Mouse (Mus musculus) T-helper 17 cell (primary cell): Measurements from ENCODE around the gene Ube2k.

ENCODE experiments used
- in situ Hi-C, 2 experiments: fragments of 300-600 bp; cut with MboI, MseI; formaldehyde crosslinking; loops; 1 replicate in 1 of 2; 2 replicates in 1 of 2; pipeline ENCODE4 v1.15.1; 2025; ENCODE audit warnings: high pct_unique_total_duplicates in 2 of 2

Gene Ube2k

DNA sequence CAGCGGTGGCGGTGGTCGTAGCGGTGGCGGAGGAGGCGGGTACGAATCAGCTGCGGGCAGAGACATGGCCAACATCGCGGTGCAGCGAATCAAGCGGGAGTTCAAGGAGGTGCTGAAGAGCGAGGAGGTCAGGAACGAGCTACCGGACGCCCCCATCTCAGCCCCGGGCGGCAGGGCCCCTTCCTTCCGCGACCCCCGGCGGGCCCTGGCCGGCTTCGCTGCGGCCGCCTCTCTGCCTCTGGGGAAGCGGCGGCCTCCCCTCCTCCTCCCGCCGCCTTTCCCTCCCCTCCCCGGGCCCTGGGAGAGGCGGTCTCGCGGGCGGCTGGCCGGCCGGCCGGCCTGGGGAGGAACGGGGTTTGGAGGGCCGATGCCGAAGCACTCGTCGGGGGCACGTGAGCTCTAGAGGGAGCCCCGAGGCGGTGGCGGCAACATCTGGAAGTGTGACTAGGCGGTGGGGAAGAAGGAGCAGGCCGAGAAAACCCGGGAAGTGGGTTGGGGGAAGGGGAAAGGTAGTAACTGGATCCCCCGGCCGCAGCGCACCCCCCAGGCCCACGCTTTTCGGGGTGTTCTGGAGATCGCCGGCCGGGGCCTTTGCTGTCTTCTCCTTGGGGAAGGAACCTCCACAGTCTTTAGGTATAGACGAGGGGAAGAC lies 513 bp downstream of the Ube2k start:
- in situ Hi-C loops: no loop called here

DNA sequence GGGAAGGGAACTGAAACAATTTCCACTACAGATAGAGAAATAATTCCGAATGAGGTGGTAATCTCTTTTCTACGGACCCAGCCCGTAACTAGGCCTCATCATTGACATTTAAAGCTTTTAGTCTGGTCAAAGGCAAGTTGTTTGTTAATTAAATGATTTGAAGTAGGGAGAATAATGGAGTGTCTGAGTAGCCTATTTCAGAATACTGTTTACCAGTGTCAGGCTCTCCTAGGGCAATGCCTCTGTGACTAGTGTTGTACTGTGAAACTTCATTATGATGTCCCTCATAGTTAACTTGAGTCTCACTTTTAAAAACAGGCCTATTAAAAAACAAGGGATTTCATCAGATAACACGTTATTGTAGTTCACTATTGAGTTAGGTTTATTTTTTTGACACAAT lies 1.1 kb downstream of the Ube2k start:
- in situ Hi-C loops: no loop called here

DNA sequence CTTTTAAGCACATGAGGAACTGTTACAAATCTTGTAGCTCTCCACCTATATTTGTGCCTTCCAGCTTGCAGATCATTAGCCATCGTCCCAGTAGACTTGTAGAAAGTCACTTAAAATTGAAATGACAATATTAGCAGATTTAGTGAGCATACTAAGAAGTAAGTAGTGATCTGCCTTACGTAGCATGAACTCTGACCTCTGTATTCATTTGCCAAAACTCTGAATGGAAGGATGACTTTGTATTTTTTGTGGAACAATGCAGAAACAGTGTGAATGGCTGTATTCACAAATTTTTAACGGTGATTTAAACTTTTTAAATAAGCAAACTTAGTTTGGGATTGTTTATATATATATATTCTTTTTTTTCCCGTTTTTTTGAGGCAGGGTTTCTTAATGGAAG lies 1.8 kb downstream of the Ube2k start:
- in situ Hi-C loops: no loop called here

DNA sequence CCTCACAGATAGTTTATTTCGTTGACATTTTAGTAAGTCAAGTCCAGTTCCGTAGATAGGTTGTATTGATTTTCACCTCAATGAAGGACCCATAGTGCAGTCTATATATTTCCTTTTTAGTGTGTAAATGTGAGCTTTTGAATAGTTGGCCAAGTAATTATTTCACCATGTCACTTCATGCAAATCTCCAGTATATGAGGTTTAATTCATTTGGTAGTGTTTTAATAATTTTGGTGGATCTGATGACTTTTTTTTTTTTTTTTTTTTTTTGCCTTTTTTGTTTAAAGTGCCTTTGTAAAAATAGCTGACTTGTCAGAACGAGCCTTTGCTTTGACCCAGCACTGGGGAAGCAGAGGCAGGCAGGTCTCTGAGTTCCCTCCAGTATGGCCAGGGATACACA lies 2.8 kb downstream of the Ube2k start:
- in situ Hi-C loops: no loop called here

DNA sequence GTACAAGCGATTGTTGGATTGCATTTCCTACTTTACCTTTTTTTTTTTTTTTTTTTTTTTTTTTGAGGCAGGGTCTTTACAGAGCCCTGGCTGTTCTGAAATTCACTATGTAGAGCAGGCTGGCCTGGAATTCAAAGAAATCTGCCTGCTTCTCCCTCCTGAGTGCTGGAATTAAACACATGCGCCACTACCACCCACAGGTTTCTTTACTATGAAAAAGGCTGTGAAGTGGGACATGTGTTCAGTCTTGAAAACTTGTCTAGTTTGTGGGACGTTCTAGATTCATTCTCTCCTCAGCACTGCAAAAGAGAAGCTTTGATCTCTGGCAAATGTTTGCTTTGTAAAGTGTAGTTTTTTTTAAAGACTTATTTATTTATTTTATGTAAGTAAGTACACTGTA lies 4.9 kb downstream of the Ube2k start:
- in situ Hi-C loops: no loop called here

DNA sequence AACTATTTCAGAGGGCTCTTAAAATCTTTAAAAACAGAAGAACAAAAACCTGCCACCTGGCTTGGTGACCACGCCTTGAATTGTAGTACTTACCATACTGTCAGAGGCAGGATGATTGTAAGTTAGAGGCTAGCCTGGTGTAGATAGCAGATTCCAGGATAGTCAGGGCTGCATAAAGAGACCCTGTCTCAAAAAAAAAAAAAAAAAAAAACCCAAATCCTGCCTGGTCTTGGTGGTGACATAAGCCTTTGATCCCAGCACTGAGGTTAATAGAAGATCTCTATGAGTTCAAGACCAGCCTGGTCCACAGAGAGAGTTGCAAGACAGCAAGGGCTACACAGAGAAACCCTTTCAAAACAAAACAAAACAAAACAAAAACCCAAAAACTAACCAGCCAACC lies 6.5 kb downstream of the Ube2k start:
- in situ Hi-C loops: no loop called here

DNA sequence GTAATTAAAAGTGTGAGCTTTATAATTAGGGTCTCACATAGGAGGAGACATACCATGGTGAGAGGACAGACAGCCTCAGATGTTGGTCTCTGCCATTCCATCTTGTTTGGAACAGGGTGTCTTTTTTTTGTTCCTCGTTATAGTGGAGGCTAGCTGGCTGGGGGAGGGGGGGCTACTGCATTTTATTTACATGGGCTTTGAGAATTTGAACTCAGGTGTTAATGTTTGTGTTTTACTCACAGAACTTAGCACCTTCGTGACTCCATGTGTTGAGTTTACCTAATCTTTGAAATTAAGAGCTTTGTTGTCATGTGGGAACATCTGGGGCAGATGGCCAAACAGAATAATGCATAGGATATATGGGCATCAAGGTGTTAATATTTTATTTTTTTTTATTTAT lies 7.6 kb downstream of the Ube2k start:
- in situ Hi-C loops: no loop called here

DNA sequence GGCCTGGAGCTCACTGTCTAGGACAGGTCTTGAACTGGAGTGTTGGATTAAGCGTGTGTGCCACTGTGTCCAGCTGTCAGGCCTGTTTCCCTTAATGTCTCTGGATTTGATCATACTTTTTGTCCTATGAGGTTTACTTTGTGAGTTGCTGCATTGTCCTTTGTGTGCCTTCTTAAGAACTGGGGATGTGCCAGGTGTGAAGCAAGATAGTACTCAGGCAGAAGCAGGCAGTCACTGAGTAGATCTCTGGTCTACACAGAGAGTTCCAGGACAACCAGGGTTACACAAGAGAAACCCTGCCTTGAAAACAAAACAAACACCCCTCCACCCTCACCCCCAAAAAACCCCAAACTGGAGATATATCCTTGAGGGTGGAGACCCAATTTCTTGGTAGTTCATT lies 12.6 kb downstream of the Ube2k start:
- in situ Hi-C loops: no loop called here

DNA sequence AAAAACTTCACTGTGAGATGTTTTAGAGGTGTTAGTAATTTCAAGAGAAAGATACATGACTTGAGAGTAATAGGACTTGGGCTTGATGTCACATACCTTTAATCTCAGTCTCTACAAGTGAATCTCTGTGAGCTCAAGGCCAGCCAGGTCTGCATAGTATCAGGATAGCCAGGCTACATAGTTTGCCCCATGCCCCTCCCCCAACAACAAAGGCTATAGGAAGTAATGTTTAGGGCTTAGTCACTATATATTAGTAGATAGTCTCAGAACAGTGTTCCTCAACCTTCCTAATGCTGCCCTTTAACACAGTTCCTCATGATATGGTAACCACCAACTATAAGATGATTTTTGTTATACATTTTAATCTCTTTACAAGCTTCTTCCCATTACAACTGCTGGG lies 20.1 kb downstream of the Ube2k start:
- in situ Hi-C loops: no loop called here

DNA sequence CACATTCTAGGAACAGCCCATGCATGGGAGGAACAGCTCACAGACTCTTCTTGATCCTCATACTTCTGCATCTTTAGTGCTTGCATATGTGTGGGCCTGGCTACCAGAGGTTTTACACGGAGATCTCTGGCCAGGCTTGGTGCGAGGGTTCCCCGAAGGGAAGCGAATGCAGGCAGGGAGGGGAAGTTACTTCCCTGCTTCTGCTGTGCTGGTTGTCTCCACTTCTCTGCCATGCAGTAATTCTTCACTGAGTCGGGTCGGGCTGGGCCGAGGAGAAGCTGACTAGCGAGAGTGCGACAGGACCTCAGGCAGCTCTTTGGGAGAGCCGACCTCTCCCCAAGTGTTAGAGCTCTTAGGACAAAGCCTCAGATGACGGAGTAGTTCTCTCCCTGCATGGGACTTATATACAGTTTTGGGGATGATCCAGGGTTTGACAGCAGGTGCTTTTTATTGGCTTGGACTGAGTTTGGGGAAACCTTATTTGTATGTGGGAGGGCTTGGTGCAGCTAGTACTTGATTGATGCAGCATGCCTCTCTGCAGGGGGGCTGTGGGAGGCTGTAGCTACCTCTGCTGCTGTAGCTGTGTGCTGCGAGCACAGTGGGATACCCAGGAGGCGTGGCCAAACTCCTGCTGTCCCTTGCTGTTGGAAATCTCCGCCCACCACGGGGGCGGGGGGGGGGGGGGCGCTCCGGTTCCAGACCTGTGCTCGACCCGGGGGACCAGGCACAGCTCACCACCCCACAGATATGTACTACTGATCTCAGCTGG lies 24.3 kb downstream of the Ube2k start:
- in situ Hi-C loops: no loop called here

DNA sequence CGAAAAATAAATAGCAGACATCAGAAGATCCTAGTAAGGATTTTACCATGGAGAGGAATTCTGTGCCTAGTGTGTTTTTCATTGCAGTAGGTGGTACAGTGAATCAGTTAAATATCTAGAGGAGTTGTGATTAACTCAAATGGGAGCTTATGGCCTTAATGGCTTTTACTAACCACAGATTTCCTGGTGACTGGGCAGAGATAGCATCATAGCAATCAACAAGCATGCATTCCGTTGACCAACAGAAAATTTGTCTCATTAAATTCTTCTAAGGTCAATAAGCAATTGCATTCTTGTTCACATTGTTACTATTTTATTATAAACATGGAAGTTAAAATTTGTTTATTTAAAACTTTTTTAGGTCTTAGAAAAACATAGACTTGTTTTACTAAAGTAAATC lies 28.5 kb downstream of the Ube2k start:
- in situ Hi-C loops: no loop called here

DNA sequence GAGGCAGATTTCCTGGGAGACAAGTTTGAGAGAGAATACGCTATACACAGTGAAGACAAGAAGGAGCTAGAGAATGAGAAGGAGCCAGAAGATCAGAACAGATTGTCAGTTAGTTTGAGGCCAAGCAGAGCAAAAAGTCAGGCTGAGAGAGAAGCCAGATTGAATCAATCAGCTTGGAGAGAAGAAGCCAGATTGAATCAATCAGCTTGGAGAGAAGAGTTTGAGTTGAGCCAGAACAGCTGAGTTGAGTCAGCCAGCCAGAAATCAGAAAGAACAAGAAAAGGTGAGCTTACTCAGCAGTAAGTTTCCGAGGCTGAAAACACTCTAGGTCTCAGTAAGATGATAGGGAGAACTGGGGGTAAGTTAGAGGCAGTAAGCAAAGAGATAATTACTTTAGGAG lies 37.8 kb downstream of the Ube2k start:
- in situ Hi-C loops: loop anchor here in 1 of 2 experiments (5.0 kb wide), 1 partner anchor 93 kb away; no protein-coding TSS in a partner anchor

DNA sequence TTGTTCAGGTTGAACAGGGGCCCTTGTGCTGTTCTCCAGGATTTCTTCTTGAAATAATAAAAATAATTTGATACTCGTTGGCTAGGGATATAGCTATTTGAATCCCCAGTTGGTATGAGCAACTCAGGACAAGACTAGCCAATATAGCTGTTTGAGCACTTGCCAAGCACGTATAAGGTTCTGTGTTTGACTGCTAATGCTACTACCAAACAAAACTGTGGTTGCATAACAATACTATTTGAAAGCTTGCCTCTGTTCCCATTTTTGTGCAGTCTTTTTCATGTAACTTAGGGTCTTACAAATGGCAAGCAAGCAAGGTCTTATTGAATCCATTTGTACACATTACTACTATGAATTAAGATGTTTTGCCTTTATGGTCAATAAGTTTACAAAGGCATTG lies 38.9 kb downstream of the Ube2k start:
- in situ Hi-C loops: loop anchor here in 1 of 2 experiments (5.0 kb wide), 1 partner anchor 94 kb away; no protein-coding TSS in a partner anchor

DNA sequence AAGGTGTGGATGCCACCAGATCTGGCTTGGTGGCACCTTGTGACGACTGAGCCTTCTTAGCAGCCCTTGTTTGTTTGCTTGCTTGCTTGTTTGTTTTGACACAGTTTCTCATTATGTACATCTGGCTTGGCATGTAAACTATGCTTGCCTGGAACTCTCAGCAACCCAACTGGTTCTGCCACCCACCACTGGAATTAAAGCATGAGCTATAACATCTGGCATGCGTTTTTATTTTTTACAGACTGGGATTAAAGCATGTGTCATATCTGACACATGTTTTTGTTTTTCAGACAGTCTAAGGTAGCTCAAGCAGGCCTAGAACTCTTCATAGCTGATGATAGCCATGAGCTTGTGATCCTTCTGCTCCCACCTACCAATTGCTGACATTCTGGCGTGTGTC lies 41.5 kb downstream of the Ube2k start:
- in situ Hi-C loops: loop anchor here in 1 of 2 experiments (5.0 kb wide), 1 partner anchor 96 kb away; no protein-coding TSS in a partner anchor

DNA sequence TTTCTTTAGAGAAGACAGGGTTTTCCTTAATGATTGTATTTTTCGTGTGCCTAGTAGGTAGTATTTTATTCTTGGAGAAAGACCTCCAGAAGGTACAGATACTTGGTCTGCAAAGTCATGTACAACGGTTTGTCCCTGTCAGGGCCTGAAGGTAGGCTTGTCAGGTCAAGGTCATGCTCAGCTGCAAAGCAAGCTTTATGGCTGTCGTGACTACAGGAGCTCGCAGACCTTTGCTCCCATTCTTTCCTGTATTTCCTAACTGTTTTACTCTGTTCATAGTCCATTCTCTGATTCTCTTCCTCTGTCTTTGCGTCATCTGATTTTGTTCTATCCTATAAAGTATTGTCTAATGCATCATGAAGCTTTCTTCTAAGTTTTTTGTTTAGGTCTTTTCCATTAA lies 49.3 kb downstream of the Ube2k start:
- in situ Hi-C loops: loop anchor here in 1 of 2 experiments (5.0 kb wide), 1 partner anchor 81 kb away; no protein-coding TSS in a partner anchor

DNA sequence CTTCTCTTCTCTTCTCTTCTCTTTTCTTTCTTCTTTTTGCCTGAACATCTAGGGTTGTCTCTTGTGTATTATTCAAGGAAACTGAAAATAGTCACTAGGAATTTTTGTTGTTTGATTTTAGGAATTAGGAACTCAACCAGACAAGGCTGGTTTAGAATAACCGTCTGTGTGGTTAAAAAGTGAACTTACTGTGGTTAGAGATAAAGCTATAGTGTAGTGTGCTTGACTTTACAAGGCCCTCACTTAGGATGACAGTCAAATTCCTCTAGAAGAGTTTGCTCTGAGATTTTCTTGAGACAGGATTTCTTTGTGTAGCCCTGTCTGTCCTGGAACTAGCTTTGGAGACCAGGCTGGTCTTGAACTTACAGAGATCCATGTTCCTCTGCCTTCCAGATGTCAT lies 53.2 kb downstream of the Ube2k start:
- in situ Hi-C loops: loop anchor here in 1 of 2 experiments (5.0 kb wide), 1 partner anchor 47 kb away; no protein-coding TSS in a partner anchor

DNA sequence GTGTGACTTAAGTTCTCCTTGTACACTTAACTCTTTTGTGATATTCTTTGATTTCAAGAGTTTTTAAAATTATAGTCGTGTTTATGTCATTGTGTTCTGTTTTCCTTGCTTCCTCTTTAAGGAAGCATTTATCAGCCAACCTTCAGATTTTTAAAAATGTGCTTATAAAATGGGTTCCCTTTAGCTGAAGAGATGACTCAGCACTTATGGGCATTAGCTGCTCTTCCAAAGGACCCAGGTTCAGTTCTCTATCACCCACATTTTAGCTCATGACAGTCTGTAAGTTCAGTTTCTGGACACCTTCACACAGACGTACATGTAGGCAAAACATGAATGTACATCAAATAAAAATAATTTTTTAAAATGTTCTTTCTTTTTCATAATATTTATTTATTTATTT lies 55.4 kb downstream of the Ube2k start:
- in situ Hi-C loops: loop anchor here in 1 of 2 experiments (5.0 kb wide), 1 partner anchor 45 kb away; no protein-coding TSS in a partner anchor

DNA sequence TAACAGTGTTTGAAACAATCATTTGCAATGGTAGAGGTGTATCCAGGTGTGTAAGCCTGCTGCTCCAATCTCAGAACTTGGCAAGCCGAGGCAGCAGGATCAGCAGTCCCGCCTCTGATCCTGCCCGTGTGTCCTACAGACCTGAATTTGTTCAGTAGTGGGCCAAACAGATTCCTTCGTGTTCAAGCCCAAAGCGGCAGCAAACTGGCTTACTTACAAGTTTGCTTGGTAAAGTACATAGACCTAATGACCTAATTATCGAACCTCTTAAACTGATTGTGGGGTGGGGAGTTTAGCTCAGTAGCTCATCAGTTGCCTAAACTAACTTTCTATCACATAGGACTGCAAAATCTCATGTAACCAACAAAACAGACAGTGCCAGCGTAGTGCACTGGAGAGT lies 62.6 kb downstream of the Ube2k start:
- in situ Hi-C loops: no loop called here

DNA sequence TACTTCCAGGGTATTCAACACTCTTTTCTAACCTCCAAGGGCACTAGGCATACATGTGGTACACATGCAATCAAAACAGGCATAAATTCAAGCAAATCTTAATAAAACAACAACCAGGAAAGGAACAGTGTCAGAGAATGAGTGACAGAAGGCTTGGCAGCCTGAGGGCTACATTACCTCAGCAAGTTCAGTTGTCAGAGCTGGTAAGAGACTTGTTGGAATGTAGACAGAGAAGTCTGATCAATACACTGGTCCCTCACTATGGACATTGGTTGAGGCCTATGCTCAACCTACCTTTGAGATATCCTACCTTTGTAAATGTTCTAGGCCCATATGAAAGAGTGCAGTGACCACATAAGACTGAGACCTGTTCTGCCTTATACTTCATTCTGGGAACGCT lies 69.8 kb downstream of the Ube2k start:
- in situ Hi-C loops: no loop called here

DNA sequence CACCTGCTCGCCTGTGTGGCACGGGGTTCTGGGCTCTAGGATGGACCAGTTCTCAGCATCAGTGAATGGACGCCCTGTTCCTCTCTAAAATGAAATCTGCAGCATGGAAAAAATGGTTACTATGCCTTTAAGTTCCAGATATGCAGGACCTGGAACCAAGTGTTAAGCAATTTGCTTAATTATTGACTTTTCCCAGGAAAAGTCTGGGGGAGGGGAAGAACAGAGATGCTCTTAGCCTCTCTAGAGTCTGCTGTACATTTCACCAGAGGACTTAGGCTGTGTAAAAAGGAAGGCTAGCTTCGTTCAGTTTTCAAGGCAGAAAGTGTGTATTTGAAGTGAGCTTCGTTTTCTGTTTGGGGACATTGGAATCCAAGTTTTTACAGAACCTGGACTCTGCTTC lies 72.7 kb downstream of the Ube2k start:
- in situ Hi-C loops: no loop called here

DNA sequence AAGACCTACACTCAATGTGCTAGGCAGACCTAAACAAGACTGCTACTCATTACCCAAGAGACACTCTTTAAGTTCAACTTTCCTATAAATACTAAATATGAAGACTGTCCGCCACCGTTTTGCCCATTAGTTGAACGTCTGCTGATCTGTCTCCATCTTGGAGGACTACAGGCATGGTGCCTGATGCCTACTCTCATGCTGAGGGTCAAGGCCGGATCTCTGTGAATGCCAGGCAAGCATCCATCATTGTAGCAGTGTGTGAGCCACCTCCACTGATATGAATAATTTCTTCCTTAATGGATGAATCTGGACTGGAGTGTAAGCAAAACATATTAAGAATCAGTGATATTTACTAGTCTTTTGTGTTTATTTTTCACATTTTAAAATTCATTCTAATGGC lies 73.5 kb downstream of the Ube2k start:
- in situ Hi-C loops: no loop called here

DNA sequence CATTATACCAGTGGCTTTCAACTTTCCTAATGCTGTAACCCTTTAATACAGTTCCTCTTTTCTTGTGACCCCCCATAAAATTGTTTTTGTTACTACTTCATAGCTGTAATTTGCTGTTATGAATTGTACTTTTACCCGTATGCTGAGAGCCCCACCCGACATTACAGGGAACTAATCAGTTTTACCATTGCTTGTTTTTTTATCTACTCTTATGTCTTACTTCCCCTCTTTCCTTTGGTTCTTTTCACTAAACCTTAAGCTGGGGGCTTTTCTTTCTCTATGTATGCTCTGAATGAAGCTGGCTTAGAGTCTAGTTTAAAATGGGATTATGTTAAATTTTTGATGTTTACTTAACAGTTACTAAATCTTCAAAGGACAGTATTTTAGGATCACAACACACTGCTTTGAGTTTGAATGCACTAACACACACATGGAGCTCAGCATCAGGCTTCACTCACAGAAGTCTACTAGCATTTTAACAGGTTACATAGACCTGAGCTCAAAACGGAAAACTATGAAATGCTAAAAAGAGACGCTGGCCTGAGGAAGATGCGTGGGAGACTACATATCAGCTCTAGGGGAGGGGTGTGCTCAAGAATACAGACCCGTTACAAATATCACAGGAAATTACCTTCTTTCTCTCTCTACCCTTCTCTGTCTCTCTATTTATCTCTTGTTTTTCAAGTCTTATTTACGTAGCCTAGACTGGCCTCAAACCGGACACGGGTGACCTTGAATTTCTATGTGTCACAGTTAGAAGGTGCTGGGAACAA lies 76.3 kb downstream of the Ube2k start:
- in situ Hi-C loops: no loop called here
